Mouse (Mus musculus) telencephalon, adult 2 months (tissue): ENCODE measurements at regions not wholly inside any gene's neighbourhood (a gene's known extent, or its start where the extent isn't known, plus 50 kb on each side); places are given as distances from the start of the nearest gene placed in this dataset.

Experiments
- DNase-seq: peaks from one replicate; pipeline ENCODE4 v3.0.0-alpha.2; 2011; ENCODE audit warnings: low read depth, low spot score

GRCm38 (mm10) chr9:50138341-50138978, 206.3 kb downstream of the Rpl10-ps3 start:
- DNase-seq = no peak

GRCm38 (mm10) chr9:50136636-50136985, 208.2 kb downstream of the Rpl10-ps3 start:
- DNase-seq = no peak

GRCm38 (mm10) chr9:50135939-50136635, 208.7 kb downstream of the Rpl10-ps3 start:
- DNase-seq = no peak

- no peak for DNase-seq
These were observed 220.5 kb downstream of the Rpl10-ps3 start for GRCm38 (mm10) chr9:50124241-50124640.

- DNase-seq = peak; percentile 55
These were observed 223.8 kb downstream of the Rpl10-ps3 start for GRCm38 (mm10) chr9:50120820-50121599.

GRCm38 (mm10) chr9:50119412-50119811, 225.4 kb downstream of the Rpl10-ps3 start:
- DNase-seq = peak; percentile 26

GRCm38 (mm10) chr9:50118578-50118977, 226.2 kb downstream of the Rpl10-ps3 start:
- peak; percentile 58 for DNase-seq

- DNase-seq = no peak
These were observed 238.2 kb downstream of the Rpl10-ps3 start for GRCm38 (mm10) chr9:50106551-50106950.

GRCm38 (mm10) chr9:50102766-50103165, 242.0 kb downstream of the Rpl10-ps3 start:
- DNase-seq = no peak

- no peak for DNase-seq
These were observed 243.7 kb downstream of the Rpl10-ps3 start for GRCm38 (mm10) chr9:50101061-50101460.

GRCm38 (mm10) chr9:50090968-50091367, 253.8 kb downstream of the Rpl10-ps3 start:
- DNase-seq = no peak

- no peak for DNase-seq
These were observed 254.9 kb downstream of the Rpl10-ps3 start for GRCm38 (mm10) chr9:50089916-50090315.

- DNase-seq = no peak
These were observed 264.6 kb downstream of the Rpl10-ps3 start for GRCm38 (mm10) chr9:50080205-50080604.

- DNase-seq = no peak
These were observed 269.9 kb upstream of the Ncam1 start for GRCm38 (mm10) chr9:50068576-50068975.

GRCm38 (mm10) chr9:50067729-50068225, 269.1 kb upstream of the Ncam1 start:
- DNase-seq = no peak

GRCm38 (mm10) chr9:50064505-50065229, 265.9 kb upstream of the Ncam1 start:
- DNase-seq = no peak

- DNase-seq = no peak
These were observed 239.5 kb upstream of the Ncam1 start for GRCm38 (mm10) chr9:50038231-50038630.

- DNase-seq = no peak
These were observed 233.8 kb upstream of the Ncam1 start for GRCm38 (mm10) chr9:50032322-50033158.

GRCm38 (mm10) chr9:50031318-50031717, 232.6 kb upstream of the Ncam1 start:
- no peak for DNase-seq

GRCm38 (mm10) chr9:50029030-50029429, 230.3 kb upstream of the Ncam1 start:
- no peak for DNase-seq

- no peak for DNase-seq
These were observed 229.8 kb upstream of the Ncam1 start for GRCm38 (mm10) chr9:50028573-50028972.
